Mouse (Mus musculus) C2C12 (cell line): ENCODE measurements around the gene Mcoln3.

Experiments used
- CEBPB ChIP-seq: IDR thresholded peaks from one replicate; pipeline ENCODE4 v1.6.1; 2011; ENCODE audit warnings: low read depth, mild to moderate bottlenecking, control low read depth, moderate library complexity
- CTCF ChIP-seq: IDR thresholded peaks from one replicate; pipeline ENCODE4 v1.5.1; 2011; ENCODE audit not compliant: control insufficient read depth, insufficient read depth, insufficient read length
- MAX ChIP-seq: IDR thresholded peaks from one replicate; pipeline ENCODE4 v1.6.1; 2011; ENCODE audit warnings: mild to moderate bottlenecking, control low read depth
- MYOG ChIP-seq: IDR thresholded peaks from one replicate; pipeline ENCODE4 v1.6.1; 2011; ENCODE audit not compliant: control insufficient read depth, insufficient read length; ENCODE audit errors: extremely low read depth
- USF1 ChIP-seq: IDR thresholded peaks from one replicate; pipeline ENCODE4 v1.6.1; 2011; ENCODE audit warnings: low read depth, mild to moderate bottlenecking, control low read depth, moderate library complexity

GRCm38 (mm10) chr3:146108945-146109344 is 8.3 kb upstream of the Mcoln3 start:
- TF ChIP-seq CTCF (no peak), MAX (no peak), USF1 (no peak), MYOG (no peak), CEBPB (no peak)
